Mouse (Mus musculus) hindbrain, embryonic 16.5 days (tissue): Measurements from ENCODE around the gene Phf8. TPM values are rescaled to one million over a fixed set of nuclear protein-coding genes. Genes with fewer than 3 reads are reported as not detected.
"Not testable (repeated sequence)": the region's sequence is repeated elsewhere in the genome, so short reads cannot be mapped to it uniquely, and the experiment has no call there.

Experiments used
- ATAC-seq: fragments of 200-750 bp; cut with Nextera tagmentation; 2 replicates; pipeline ENCODE4 v1.8.0; 2017; ENCODE audit warnings: moderate TSS enrichment, moderate library complexity
- H3K27ac ChIP-seq: fragments of 300-500 bp; sonication (generic); 2 replicates; pipeline ENCODE4 v1.5.1; 2014; ENCODE audit warnings: low read depth, mild to moderate bottlenecking, control low read depth, low read length, moderate library complexity
- H3K27me3 ChIP-seq: fragments of 300-500 bp; sonication (generic); replicated peaks from 2 replicates; pipeline ENCODE4 v1.6.1; 2014; ENCODE audit warnings: low read length; ENCODE audit not compliant: control insufficient read depth, insufficient read depth
- H3K36me3 ChIP-seq: fragments of 300-500 bp; sonication (generic); 2 replicates; pipeline ENCODE4 v1.6.1; 2014; ENCODE audit warnings: mild to moderate bottlenecking, low read length, moderate library complexity, mixed read lengths; ENCODE audit not compliant: control insufficient read depth, insufficient read depth
- H3K4me1 ChIP-seq: fragments of 300-500 bp; sonication (generic); 2 replicates; pipeline ENCODE4 v1.6.1; 2014; ENCODE audit warnings: low read depth, low read length; ENCODE audit not compliant: control insufficient read depth, insufficient read depth
- H3K4me2 ChIP-seq: fragments of 300-500 bp; sonication (generic); 2 replicates; pipeline ENCODE4 v1.6.1; 2014; ENCODE audit warnings: mild to moderate bottlenecking, low read length, control low read depth, moderate library complexity
- H3K4me3 ChIP-seq: fragments of 300-500 bp; sonication (generic); 2 replicates; pipeline ENCODE4 v1.5.1; 2014; ENCODE audit warnings: mild to moderate bottlenecking, low read length, control low read depth, moderate library complexity
- H3K9ac ChIP-seq: fragments of 300-500 bp; sonication (generic); 2 replicates; pipeline ENCODE4 v1.6.1; 2014; ENCODE audit warnings: low read depth, mild to moderate bottlenecking, control low read depth, low read length, moderate library complexity
- H3K9me3 ChIP-seq: fragments of 300-500 bp; sonication (generic); 2 replicates; pipeline ENCODE4 v1.6.1; 2014; ENCODE audit warnings: mild to moderate bottlenecking, low read length, moderate library complexity; ENCODE audit not compliant: control insufficient read depth
- WGBS: fragments of 180-500 bp; shearing (Covaris S2); extraction: QIAGEN DNeasy Blood & Tissue Kit; methylation state at CpG from one replicate; pipeline ENCODE4 v1.1.7; 2014; 5-methylcytosine and 5-hydroxymethylcytosine counted together
- polyA plus RNA-seq: library from polyadenylated mRNA; unstranded; fragments of >200 nt; fragmentation: Nextera tagmentation; extraction: Ambion mirVana; gene quantifications from 2 replicates; pipeline ENCODE4 v1.2.1, GENCODE M21; 2015

Phf8 gene
- 14.4 and 17.2 TPM in 2 replicates for polyA plus RNA-seq

- 0 out of 2 replicates have a peak, but pooled peaks cover 3% of the 10 kb centered on the region for H3K9me3 ChIP-seq
- peak within 1 kb of the TSS; percentile 98 for H3K27ac ChIP-seq
- peak within 1 kb of the TSS; percentile 58 for H3K4me3 ChIP-seq
- peak; percentile 98 for ATAC-seq
- peak within 1 kb of the TSS; percentile 70 for H3K4me2 ChIP-seq
- WGBS, result 21% methylated on average over 64 of the region's 68 CpGs
- no peaks in the 10 kb centered on the region for H3K36me3 ChIP-seq
- H3K9ac ChIP-seq, result peak within 1 kb of the TSS; percentile 82
- H3K27me3 ChIP-seq, result no peaks in the 10 kb centered on the region
- H3K4me1 ChIP-seq, result peaks cover 3% of the 10 kb centered on the region
Measured at GRCm38 (mm10) chrX:151520458-151521322, at the start of gene Phf8. Gene Phf8, plus strand, starts transcription at chrX:151520672.

GRCm38 (mm10) chrX:151488128-151488527 is 32.3 kb upstream of the Phf8 start:
- H3K9me3 ChIP-seq, result no peaks in the 10 kb centered on the region
- no peaks in the 10 kb centered on the region for H3K27me3 ChIP-seq
- no peaks in the 10 kb centered on the region for H3K36me3 ChIP-seq
- H3K27ac ChIP-seq, result no peak overlapping the region
- H3K4me1 ChIP-seq, result no peaks in the 10 kb centered on the region
- H3K9ac ChIP-seq, result no peak overlapping the region
- 87% methylated on average over 3 of the region's 3 CpGs for WGBS
- H3K4me3 ChIP-seq, result no peak overlapping the region
- no peak overlapping the region for H3K4me2 ChIP-seq
- no peak for ATAC-seq

DNA sequence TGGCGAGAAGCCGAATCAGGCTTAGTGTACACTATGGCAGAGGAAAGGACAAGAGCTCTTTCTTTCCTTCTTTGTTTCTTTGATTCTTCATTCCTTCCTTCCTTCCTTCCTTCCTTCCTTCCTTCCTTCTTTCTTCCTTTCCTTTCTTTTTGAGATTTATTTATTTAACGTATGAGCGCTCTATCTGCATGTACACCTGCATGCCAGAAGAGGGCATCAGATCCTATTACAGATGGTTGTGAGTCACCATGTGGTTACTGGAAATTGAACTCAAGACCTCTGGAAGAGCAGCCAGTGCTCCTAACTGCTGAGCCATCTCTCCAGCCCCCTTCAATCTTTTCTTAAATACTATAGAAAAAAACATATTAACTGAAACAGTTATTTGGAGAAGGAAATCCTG is 27.2 kb upstream of the Phf8 start:
- H3K9me3 ChIP-seq, H3K4me2 ChIP-seq: not testable (repeated sequence)
- whole genome bisulfite sequencing, result 92% methylated on average over 4 of the region's 4 CpGs

DNA sequence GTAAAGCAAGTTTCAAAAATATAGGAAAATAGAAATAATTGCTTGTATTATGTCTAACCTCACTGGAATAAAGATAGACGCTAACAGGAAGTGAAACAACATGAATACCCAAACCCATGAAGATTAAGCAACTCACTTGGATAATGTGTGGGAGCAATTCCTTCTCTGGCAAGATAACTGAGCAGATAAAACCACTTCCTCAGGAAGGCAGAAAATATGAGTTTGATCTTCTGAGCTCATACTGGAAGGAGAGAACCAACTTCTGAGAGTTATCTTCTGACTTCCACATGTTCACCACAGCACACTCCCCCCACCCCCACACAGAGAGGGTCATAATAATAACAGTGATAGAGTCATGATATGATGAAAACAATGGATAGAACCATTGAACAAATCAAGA is 23.9 kb upstream of the Phf8 start:
- H3K4me1 ChIP-seq, result no peaks in the 10 kb centered on the region
- no peaks in the 10 kb centered on the region for H3K36me3 ChIP-seq
- no peaks in the 10 kb centered on the region for H3K27me3 ChIP-seq
- 0 out of 2 replicates have a peak, but pooled peaks cover 2% of the 10 kb centered on the region for H3K9me3 ChIP-seq
- H3K9ac ChIP-seq, result no peak overlapping the region
- no peak overlapping the region for H3K4me3 ChIP-seq
- 90% methylated on average over 1 of the region's 1 CpGs for WGBS
- H3K4me2 ChIP-seq, result no peak overlapping the region
- no peak overlapping the region for H3K27ac ChIP-seq
- ATAC-seq, result no peak

More for the DNA sequence above, 27.2 kb upstream of the Phf8 start:
- H3K4me1 ChIP-seq, H3K4me3 ChIP-seq, H3K27me3 ChIP-seq, H3K36me3 ChIP-seq, H3K27ac ChIP-seq, ATAC-seq, H3K9ac ChIP-seq: not testable (repeated sequence)

DNA sequence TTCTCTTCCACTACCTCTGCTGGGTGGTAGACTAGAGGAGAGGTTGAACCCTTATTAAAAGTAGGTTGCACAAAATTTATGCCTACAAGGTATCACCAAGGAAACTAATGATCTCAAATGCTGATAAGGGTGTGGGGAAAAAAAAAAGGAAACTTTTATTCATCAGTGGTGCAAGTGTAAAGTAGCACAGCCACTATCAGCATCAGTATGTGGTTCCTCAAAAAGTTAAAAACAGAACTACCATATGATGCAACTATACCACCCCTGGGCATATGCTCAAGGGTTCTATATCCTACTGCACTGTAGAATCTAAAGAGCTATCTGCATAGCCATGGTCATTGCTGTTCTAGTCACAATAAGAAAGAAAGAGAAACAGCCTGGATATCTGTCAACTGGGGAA is 11.9 kb upstream of the Phf8 start:
- Histone ChIP-seq H3K9me3 (no peaks in the 10 kb centered on the region), H3K27ac (no peak overlapping the region), H3K4me1 (no peaks in the 10 kb centered on the region), H3K27me3 (no peaks in the 10 kb centered on the region), H3K9ac (no peak overlapping the region), H3K4me3 (no peak overlapping the region), H3K4me2 (no peak overlapping the region), H3K36me3 (no peaks in the 10 kb centered on the region)
- ATAC-seq, result no peak

DNA sequence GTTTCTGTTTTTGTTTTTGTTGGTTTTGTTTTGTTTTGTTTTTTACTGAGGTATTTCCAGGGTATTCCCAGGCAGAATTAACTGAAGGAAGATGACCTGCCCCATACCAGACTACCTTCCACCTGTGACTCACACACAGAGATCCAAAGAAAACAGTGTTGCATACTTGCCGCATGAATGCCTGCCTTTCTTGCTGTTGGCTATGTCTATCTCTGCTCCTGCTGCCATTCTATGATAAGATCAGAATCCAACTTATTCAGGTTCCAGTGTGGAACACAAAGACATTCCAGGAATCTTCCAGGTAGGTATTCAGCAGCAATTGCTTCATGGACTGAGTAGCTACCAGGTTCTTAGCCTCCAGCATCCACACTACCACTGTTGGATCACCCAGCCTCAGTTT is 10.6 kb upstream of the Phf8 start:
- H3K36me3 ChIP-seq, result no peaks in the 10 kb centered on the region
- WGBS, result 95% methylated on average over 1 of the region's 1 CpGs
- no peak overlapping the region for H3K27ac ChIP-seq
- H3K4me3 ChIP-seq, result no peak overlapping the region
- H3K9me3 ChIP-seq, result no peaks in the 10 kb centered on the region
- H3K9ac ChIP-seq, result no peak overlapping the region
- H3K4me1 ChIP-seq, result no peaks in the 10 kb centered on the region
- ATAC-seq, result no peak
- no peaks in the 10 kb centered on the region for H3K27me3 ChIP-seq
- H3K4me2 ChIP-seq, result no peak overlapping the region

DNA sequence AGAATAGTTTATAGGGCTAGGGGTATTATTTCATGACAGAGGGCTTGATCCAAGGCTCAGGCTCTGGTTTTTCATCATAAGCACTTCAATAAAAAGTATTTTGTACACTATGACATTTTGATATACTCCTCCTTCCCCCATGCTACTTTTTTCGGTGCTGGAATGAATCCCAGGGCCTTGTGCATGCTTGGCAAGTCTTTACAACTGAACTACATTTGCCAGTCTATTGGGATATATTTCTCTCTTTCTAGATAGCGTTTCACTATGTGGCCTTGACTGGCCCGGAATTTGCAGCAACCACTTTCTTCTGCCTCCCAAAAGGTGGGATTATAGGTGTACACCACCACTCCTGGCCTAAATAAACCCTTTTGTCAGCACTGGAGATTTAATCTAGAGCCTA is 7.4 kb upstream of the Phf8 start:
- ATAC-seq, result no peak
- H3K4me3 ChIP-seq, result no peak overlapping the region
- H3K4me1 ChIP-seq, result no peaks in the 10 kb centered on the region
- H3K9me3 ChIP-seq, result no peaks in the 10 kb centered on the region
- 79% methylated on average over 3 of the region's 3 CpGs for WGBS
- H3K36me3 ChIP-seq, result no peaks in the 10 kb centered on the region
- H3K9ac ChIP-seq, result no peak overlapping the region
- H3K27ac ChIP-seq, result no peak overlapping the region
- H3K27me3 ChIP-seq, result no peaks in the 10 kb centered on the region
- no peak overlapping the region for H3K4me2 ChIP-seq

DNA sequence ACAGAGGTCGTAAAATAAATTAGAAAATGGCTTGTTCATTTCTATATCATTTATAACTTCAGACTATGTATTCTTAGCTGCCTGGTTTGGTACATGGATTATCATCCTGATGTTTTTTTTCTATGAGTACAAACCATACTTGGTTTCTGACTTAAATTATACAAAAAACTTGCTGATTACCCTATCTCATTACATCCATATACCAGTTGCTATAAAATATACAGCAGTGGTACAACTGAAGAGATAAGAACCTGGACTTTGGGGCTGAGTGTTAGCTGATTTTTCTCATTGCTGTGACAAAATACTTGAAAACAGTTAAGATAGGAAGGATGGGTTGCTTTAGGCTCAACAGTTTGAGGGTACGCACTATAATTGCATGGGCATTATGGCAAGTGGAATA is 6.8 kb upstream of the Phf8 start:
- H3K9me3 ChIP-seq, result no peaks in the 10 kb centered on the region
- H3K27me3 ChIP-seq, result no peaks in the 10 kb centered on the region
- no peak overlapping the region for H3K4me2 ChIP-seq
- no peak overlapping the region for H3K9ac ChIP-seq
- 96% methylated on average over 2 of the region's 2 CpGs for WGBS
- H3K4me3 ChIP-seq, result no peak overlapping the region
- no peaks in the 10 kb centered on the region for H3K4me1 ChIP-seq
- no peaks in the 10 kb centered on the region for H3K36me3 ChIP-seq
- no peak for ATAC-seq
- no peak overlapping the region for H3K27ac ChIP-seq

DNA sequence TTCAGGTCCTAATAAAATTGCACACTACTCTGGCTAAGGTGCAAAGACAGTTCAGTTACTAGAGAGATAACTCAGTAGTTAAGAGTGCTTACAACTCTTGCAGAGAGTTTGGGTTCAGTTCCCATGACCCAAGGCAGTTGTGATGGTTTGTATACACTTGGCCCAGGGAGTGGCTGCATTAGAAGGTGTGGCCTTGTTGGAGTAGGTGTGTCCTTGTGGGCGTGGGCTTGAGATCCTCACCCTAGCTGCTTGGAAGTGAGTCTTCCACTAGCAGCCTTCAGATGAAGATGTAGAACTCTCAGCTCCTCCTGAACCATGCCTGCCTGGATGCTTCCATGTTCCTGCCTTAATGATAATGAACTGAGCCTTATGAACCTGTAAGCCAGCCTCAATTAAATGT is 2.3 kb upstream of the Phf8 start:
- 0 out of 2 replicates have a peak, but pooled peaks cover 3% of the 10 kb centered on the region for H3K9me3 ChIP-seq
- H3K27me3 ChIP-seq, result no peaks in the 10 kb centered on the region
- H3K36me3 ChIP-seq, result no peaks in the 10 kb centered on the region
- no peak overlapping the region for H3K4me3 ChIP-seq
- H3K4me1 ChIP-seq, result peaks cover 3% of the 10 kb centered on the region
- no peak overlapping the region for H3K27ac ChIP-seq
- H3K9ac ChIP-seq, result no peak overlapping the region
- WGBS, result 40% methylated on average over 1 of the region's 1 CpGs
- H3K4me2 ChIP-seq, result no peak overlapping the region
- ATAC-seq, result no peak
